Mouse (Mus musculus) brain, embryonic 14.5 days (tissue): ENCODE measurements at regions not wholly inside any gene's neighbourhood (a gene's known extent, or its start where the extent isn't known, plus 50 kb on each side); places are given as distances from the start of the nearest gene placed in this dataset.

ENCODE experiments used
- CTCF ChIP-seq: fragments of 200-500 bp; IDR thresholded peaks from 2 replicates; pipeline ENCODE4 v1.5.1; 2012; ENCODE audit warnings: inconsistent platforms, mild to moderate bottlenecking, moderate library complexity, borderline replicate concordance; ENCODE audit not compliant: insufficient read depth, insufficient read length; ENCODE audit errors: extremely low read depth
- POLR2A ChIP-seq: fragments of 200-500 bp; IDR thresholded peaks from 2 replicates; pipeline ENCODE4 v1.6.1; 2012; ENCODE audit warnings: mild to moderate bottlenecking, inconsistent platforms, borderline replicate concordance; ENCODE audit not compliant: poor library complexity, insufficient read depth, insufficient read length, severe bottlenecking; ENCODE audit errors: extremely low read depth

GRCm38 (mm10) chr7:138620896-138621655 is 223.5 kb upstream of the Tcerg1l start:
- TF ChIP-seq CTCF (no peak), POLR2A (no peak)
